Mouse (Mus musculus) brown adipose tissue, adult 24 weeks (tissue): ENCODE measurements around the gene Slc25a40. TPM values are rescaled to one million over a fixed set of nuclear protein-coding genes. Genes with fewer than 3 reads are reported as not detected.

Experiments used
- H3K27ac ChIP-seq: fragments of 200-500 bp; replicated peaks from 2 replicates; pipeline ENCODE4 v1.5.1; 2012; ENCODE audit warnings: low read depth, mild to moderate bottlenecking, low read length
- H3K4me1 ChIP-seq: fragments of 200-500 bp; 2 replicates; pipeline ENCODE4 v1.6.1; 2012; ENCODE audit warnings: low read length, mixed read lengths; ENCODE audit not compliant: control insufficient read depth, insufficient read depth, insufficient read length
- H3K4me3 ChIP-seq: fragments of 200-500 bp; 2 replicates; pipeline ENCODE4 v1.5.1; 2012; ENCODE audit warnings: low read depth, mild to moderate bottlenecking, low read length, moderate library complexity; ENCODE audit not compliant: insufficient read depth
- polyA plus RNA-seq: library from polyadenylated mRNA; stranded (reverse); fragments of >200 nt; gene quantifications from 2 replicates; pipeline ENCODE4 v1.2.4, GENCODE M21; 2012; ENCODE audit not compliant: missing spikeins, insufficient read depth, insufficient read length

The Slc25a40 gene
- polyA plus RNA-seq, 1 experiment: 4.8 TPM

DNA sequence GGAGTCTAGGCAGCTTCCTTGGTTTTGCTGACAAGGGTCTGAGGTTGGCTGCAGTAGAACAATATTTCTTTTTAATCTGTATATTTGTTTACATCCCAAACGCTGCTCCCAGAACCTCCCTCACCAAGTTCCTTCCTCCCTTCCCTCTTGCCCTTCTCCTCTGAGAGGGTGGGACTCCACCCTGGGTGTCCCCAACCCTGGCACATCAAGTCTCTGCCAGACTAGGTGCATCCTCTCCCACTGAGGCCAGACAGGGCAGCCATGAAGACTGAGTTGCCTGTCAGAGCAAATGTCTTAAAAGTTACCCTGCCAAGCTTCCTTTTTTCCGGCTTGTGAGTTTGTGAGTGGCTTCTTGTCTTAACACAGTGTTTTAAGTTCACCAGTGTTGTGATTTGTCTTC, 16.4 kb downstream of the Slc25a40 start:
- Histone ChIP-seq H3K4me3 (no peak overlapping the region), H3K4me1 (no peaks in the 10 kb centered on the region), H3K27ac (no peak overlapping the region)

DNA sequence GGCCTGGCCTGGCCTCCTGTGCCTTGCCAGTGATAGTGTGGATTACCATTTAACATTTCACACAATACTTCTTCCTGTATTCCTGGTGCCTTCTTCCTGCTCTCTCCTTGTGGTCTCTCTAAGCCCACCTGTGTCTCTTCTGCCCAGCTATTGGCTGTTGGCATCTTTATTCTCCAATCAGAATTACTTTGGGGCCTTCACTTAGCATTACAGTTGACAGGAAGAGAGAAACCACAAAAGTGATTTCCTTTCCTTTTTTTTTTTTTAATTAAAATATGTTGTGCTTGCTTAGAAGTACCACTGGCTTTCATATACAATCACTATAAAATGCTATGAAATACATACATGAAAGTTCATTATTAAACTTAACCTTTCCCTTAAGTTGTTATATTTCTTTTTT, 32.9 kb downstream of the Slc25a40 start:
- H3K4me1 ChIP-seq: no peaks in the 10 kb centered on the region

DNA sequence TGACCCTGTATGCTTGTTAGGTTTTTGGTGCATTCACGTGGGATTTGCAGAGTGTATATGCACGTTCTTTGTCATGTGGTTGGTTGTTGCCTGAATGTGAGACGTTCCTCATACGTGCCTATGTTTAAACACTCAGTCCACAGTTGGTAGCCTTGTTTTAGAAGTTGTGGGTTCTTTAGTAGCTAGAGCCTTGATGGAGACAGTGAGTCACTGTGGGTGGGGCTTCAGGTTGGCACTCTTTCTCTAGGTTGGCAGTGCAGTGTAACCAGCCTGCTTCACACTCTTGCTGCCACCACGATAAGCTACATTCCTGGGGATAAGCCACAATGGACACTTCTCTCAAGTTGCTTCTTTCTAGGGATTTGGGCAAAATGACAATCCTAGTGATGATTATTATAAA, 33.9 kb downstream of the Slc25a40 start:
- Histone ChIP-seq H3K4me3 (no peak overlapping the region), H3K4me1 (no peaks in the 10 kb centered on the region), H3K27ac (no peak overlapping the region)

More for the DNA sequence above, 32.9 kb downstream of the Slc25a40 start:
- H3K27ac ChIP-seq: no peak overlapping the region
- no peak overlapping the region for H3K4me3 ChIP-seq

DNA sequence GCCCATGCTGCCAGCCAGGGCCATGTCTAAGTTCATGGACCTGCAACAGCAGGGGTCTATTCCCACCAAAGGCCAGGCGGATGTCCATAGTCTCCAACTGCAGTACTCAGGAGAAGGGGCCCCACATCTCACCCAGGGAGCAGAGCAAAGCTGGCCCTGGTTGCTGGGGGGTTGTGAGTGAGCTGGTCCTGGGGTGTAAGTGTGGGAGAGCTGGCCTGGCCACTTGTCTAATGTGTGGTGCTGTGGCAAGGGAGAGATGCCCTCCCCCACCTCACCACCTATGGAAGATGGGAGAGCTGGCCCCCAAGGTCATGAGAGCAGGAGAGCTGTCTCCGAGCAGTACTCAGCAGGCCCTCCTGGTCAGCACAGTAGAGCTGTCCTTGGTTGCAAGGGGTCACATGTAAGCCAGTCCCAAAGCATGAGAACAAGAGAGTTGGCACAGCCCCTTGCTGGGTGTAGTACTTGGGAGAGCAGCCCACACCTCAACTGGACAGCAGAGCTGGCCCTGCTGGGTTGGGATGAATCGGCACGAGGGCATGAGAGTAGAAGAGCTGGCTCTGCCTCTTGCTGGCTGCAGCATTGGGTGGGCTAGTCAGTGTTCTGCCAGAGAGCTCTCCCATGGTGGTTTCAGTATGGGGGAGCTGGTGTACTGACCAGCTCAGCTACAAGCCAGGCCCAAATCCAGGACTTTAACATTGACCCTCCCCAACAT, 65.5 kb downstream of the Slc25a40 start:
- no peaks in the 10 kb centered on the region for H3K4me1 ChIP-seq
- H3K4me3 ChIP-seq: no peak overlapping the region
- no peak overlapping the region for H3K27ac ChIP-seq

DNA sequence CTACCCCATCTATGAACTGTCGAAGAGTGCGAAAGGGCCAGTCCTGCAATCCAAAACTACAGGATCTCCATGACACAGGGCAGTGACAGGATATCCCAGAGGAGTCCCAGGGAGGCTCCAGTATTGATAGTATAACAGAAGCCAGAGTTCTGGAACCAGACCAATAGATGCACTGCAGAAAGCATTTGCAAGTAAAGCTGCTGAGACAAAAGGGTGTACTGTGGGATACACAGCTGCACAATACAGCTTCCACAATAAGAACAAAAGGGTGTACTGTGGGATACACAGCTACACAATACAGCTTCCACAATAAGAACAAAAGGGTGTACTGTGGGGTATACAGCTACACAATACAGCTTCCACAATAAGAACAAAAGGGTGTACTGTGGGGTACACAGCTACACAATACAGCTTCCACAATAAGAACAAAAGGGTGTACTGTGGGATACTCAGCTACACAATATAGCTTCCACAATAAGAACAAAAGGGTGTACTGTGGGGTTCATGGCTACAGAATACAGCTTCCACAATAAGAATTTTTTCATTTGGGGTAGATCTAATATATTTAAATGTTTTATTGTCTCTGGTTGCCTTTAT, 66.1 kb downstream of the Slc25a40 start:
- Histone ChIP-seq H3K27ac (no peak overlapping the region), H3K4me3 (no peak overlapping the region), H3K4me1 (no peaks in the 10 kb centered on the region)

DNA sequence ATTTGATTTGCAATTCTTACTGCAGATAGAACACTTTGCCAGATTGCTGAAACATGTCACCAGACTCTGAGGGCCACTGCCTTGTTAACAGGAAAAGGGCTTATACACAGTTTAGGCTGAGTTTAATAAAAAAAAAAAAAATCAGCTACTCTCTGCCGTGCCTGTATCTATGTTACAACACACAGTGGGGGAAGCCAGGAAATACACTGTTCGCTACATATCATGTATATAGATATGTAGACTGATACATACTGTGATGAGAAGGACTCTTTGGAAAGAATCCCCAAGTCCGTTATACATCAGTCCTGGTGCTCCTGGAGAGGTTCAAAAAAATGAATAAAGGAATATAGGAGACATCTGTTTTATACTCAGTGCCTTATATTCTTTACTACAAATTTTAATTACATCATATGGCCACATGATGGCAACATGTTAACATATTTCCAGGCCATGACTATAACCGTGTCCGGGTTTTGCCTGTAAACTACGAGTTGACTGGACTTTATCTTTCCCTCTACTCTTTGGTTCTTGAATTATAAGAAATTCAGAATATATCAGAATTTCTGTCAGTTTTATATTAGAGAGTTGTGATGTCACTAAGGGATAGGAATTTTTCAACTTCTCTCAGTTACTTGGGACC, 66.9 kb downstream of the Slc25a40 start:
- Histone ChIP-seq H3K4me1 (no peaks in the 10 kb centered on the region), H3K27ac (no peak overlapping the region), H3K4me3 (no peak overlapping the region)

DNA sequence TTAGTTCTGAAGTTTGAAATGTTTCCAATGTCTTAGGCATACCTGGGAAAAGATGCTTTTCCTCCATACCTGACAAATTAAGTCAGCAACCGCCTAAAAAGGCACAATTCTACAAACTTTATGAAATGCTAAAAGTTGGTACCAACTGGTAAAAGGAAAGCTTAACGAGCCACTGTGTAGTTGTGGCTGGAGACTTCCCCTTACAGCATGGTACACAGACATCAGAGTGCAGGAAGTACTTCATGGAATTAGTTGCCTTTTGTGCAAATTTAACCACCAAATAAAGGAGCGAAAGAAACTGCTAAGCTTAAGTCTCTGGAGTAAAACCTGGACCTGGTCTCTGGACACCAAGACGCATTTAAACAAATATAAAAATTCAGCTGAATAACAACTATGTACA, 69.1 kb downstream of the Slc25a40 start:
- H3K27ac ChIP-seq: no peak overlapping the region
- H3K4me1 ChIP-seq: no peaks in the 10 kb centered on the region
- no peak overlapping the region for H3K4me3 ChIP-seq

Other genes starting within 250 kb of the Slc25a40 start
- gene Adam22, start 54.7 kb upstream of the Slc25a40 start, polyA plus RNA-seq: 0.59 and 0.92 TPM in 2 replicates
- 1.3 and 1.4 TPM in 2 replicates for gene Dbf4, start 134 bp upstream of the Slc25a40 start, polyA plus RNA-seq
- gene Rundc3b, start 200.1 kb downstream of the Slc25a40 start, polyA plus RNA-seq: 0.71 TPM in 1 of 2 replicates, not detected in the other
- 1.9 and 2.2 TPM in 2 replicates for gene Abcb1a, start 237.2 kb downstream of the Slc25a40 start, polyA plus RNA-seq